Mouse (Mus musculus) lung, adult 10 weeks (tissue): ENCODE data around the gene Plk4. TPM values are rescaled to one million over a fixed set of nuclear protein-coding genes. Genes with fewer than 3 reads are reported as not detected.

ENCODE experiments used
- polyA plus RNA-seq: library from polyadenylated mRNA; stranded (reverse); fragments of 350-450 nt; fragmentation: Illumina TruSeq; extraction: RNeasy Lipid Tissue Mini Kit (QIAGEN cat#74804); gene quantifications from one replicate; pipeline ENCODE4 v1.2.3, GENCODE M21; 2014; ENCODE audit warnings: low read depth, low replicate concordance; ENCODE audit not compliant: insufficient read depth

Gene Plk4
- 3.5 TPM for polyA plus RNA-seq

GRCm38 (mm10) chr3:40799530-40800372 lies at the start of gene Plk4:
Plk4 (plus strand) TSS chr3:40800019.

GRCm38 (mm10) chr3:40846473-40846956 lies 46.7 kb downstream of the Plk4 start, which contains the start of gene Mfsd8:
Mfsd8 (minus strand) TSS chr3:40846886.

GRCm38 (mm10) chr3:40846957-40847017 lies 47.0 kb downstream of the Plk4 start, which contains the start of gene Abhd18:
Abhd18 (plus strand) TSS chr3:40846970.

Other genes with a start within 250 kb of the Plk4 start
- not detected for gene Slc25a31, start 91.2 kb upstream of the Plk4 start, polyA plus RNA-seq
- 13.2 TPM for gene Hspa4l, start 55.5 kb upstream of the Plk4 start, polyA plus RNA-seq
- gene Mfsd8, start 46.9 kb downstream of the Plk4 start, polyA plus RNA-seq = 6.2 TPM
- 1.6 TPM for gene Abhd18, start 47.0 kb downstream of the Plk4 start, polyA plus RNA-seq
- not detected for gene 1700034I23Rik, start 102.5 kb downstream of the Plk4 start, polyA plus RNA-seq
- 16.1 TPM for gene Larp1b, start 149.8 kb downstream of the Plk4 start, polyA plus RNA-seq